Mouse (Mus musculus): ENCODE results near the gene Sptb. TPM values are rescaled to one million over a fixed set of nuclear protein-coding genes. Genes with fewer than 3 reads are reported as not detected.

Sptb gene
- polyA plus RNA-seq, 1 experiment from 2014 or later, result 5.9 TPM

- H3K27me3 ChIP-seq (ENCODE audit: control insufficient read depth, insufficient read depth, low read length), result peaks cover 9% of the 10 kb centered on the region
- H3K36me3 ChIP-seq (ENCODE audit: control insufficient read depth, insufficient read depth, low read length), result no peaks in the 10 kb centered on the region
- 0 out of 2 replicates have a peak overlapping the region, but pooled peaks have one; percentile 3 for H3K4me3 ChIP-seq (ENCODE audit: low read depth, low read length)
- H3K9ac ChIP-seq (ENCODE audit: low read length), result no peak overlapping the region; the same call in 1 of the 2 replicates
- WGBS, result 4% methylated on average over 28 of the region's 28 CpGs
- H3K9me3 ChIP-seq (ENCODE audit: control insufficient read depth, low read length), result no peaks in the 10 kb centered on the region
- DNase-seq (ENCODE audit: low spot score) (no peak), ATAC-seq (replicated peaks; ENCODE audit: low FRiP score) (0 out of 2 replicates have a peak, but pooled peaks have one; percentile 36)
- H3K27ac ChIP-seq (ENCODE audit: low read depth, low read length), result no peak overlapping the region
- H3K4me1 ChIP-seq (replicated peaks; ENCODE audit: control insufficient read depth, insufficient read depth, low read length), result peaks cover 15% of the 10 kb centered on the region
- peak overlapping the region; percentile 46 for H3K4me2 ChIP-seq (ENCODE audit: low read depth, low read length, severe bottlenecking)
These were observed 163.7 kb downstream of the Sptb start for GRCm38 (mm10) chr12:76546383-76547276.

- Histone ChIP-seq H3K4me2 (ENCODE audit: low read depth, low read length, severe bottlenecking) (no peak overlapping the region), H3K9ac (ENCODE audit: low read length) (no peak overlapping the region), H3K36me3 (ENCODE audit: control insufficient read depth, insufficient read depth, low read length) (no peaks in the 10 kb centered on the region), H3K9me3 (ENCODE audit: control insufficient read depth, low read length) (no peaks in the 10 kb centered on the region), H3K27me3 (ENCODE audit: control insufficient read depth, insufficient read depth, low read length) (peaks cover 9% of the 10 kb centered on the region), H3K27ac (ENCODE audit: low read depth, low read length) (no peak overlapping the region), H3K4me1 (replicated peaks; ENCODE audit: control insufficient read depth, insufficient read depth, low read length) (peaks cover 15% of the 10 kb centered on the region), H3K4me3 (ENCODE audit: low read depth, low read length) (no peak overlapping the region)
- WGBS, result 52% methylated on average over 15 of the region's 15 CpGs
- DNase-seq (ENCODE audit: low spot score), result no peak
- ATAC-seq (replicated peaks; ENCODE audit: low FRiP score), result no peak
These were observed 164.5 kb downstream of the Sptb start for GRCm38 (mm10) chr12:76545786-76546370.

- no peak overlapping the region for H3K9ac ChIP-seq (ENCODE audit: low read length)
- H3K36me3 ChIP-seq (ENCODE audit: control insufficient read depth, insufficient read depth, low read length), result no peaks in the 10 kb centered on the region
- peaks cover 2% of the 10 kb centered on the region; the same call in 1 of the 2 replicates for H3K27me3 ChIP-seq (ENCODE audit: control insufficient read depth, insufficient read depth, low read length)
- peaks cover 6% of the 10 kb centered on the region for H3K4me1 ChIP-seq (replicated peaks; ENCODE audit: control insufficient read depth, insufficient read depth, low read length)
- H3K4me3 ChIP-seq (ENCODE audit: low read depth, low read length), result no peak overlapping the region
- no peaks in the 10 kb centered on the region for H3K9me3 ChIP-seq (ENCODE audit: control insufficient read depth, low read length)
- no peak overlapping the region for H3K4me2 ChIP-seq (ENCODE audit: low read depth, low read length, severe bottlenecking)
- DNase-seq (ENCODE audit: low spot score), result no peak
- ATAC-seq (replicated peaks; ENCODE audit: low FRiP score), result no peak
- no peak overlapping the region for H3K27ac ChIP-seq (ENCODE audit: low read depth, low read length)
- WGBS, result 74% methylated on average over 6 of the region's 6 CpGs
These were observed 168.5 kb downstream of the Sptb start for GRCm38 (mm10) chr12:76541879-76542278.

GRCm38 (mm10) chr12:76541475-76541874, 168.9 kb downstream of the Sptb start:
- Histone ChIP-seq H3K4me1 (replicated peaks; ENCODE audit: control insufficient read depth, insufficient read depth, low read length) (peaks cover 2% of the 10 kb centered on the region), H3K4me3 (ENCODE audit: low read depth, low read length) (no peak overlapping the region), H3K36me3 (ENCODE audit: control insufficient read depth, insufficient read depth, low read length) (no peaks in the 10 kb centered on the region), H3K27me3 (ENCODE audit: control insufficient read depth, insufficient read depth, low read length) (peaks cover 2% of the 10 kb centered on the region; the same call in 1 of the 2 replicates), H3K9me3 (ENCODE audit: control insufficient read depth, low read length) (no peaks in the 10 kb centered on the region), H3K27ac (ENCODE audit: low read depth, low read length) (no peak overlapping the region), H3K4me2 (ENCODE audit: low read depth, low read length, severe bottlenecking) (no peak overlapping the region), H3K9ac (ENCODE audit: low read length) (no peak overlapping the region)
- DNase-seq (ENCODE audit: low spot score) (no peak), ATAC-seq (replicated peaks; ENCODE audit: low FRiP score) (no peak)
- 43% methylated on average over 8 of the region's 8 CpGs for WGBS

- Histone ChIP-seq H3K9me3 (ENCODE audit: control insufficient read depth, low read length) (no peaks in the 10 kb centered on the region), H3K27me3 (ENCODE audit: control insufficient read depth, insufficient read depth, low read length) (peaks cover 4% of the 10 kb centered on the region; the same call in 1 of the 2 replicates), H3K36me3 (ENCODE audit: control insufficient read depth, insufficient read depth, low read length) (no peaks in the 10 kb centered on the region), H3K27ac (ENCODE audit: low read depth, low read length) (no peak overlapping the region), H3K4me1 (replicated peaks; ENCODE audit: control insufficient read depth, insufficient read depth, low read length) (no peaks in the 10 kb centered on the region), H3K4me2 (ENCODE audit: low read depth, low read length, severe bottlenecking) (no peak overlapping the region), H3K9ac (ENCODE audit: low read length) (no peak overlapping the region), H3K4me3 (ENCODE audit: low read depth, low read length) (no peak overlapping the region)
- DNase-seq (ENCODE audit: low spot score) (no peak), ATAC-seq (replicated peaks; ENCODE audit: low FRiP score) (no peak)
- 78% methylated on average over 10 of the region's 10 CpGs for WGBS
These were observed 169.6 kb downstream of the Sptb start for GRCm38 (mm10) chr12:76540701-76541221.

- ATAC-seq (replicated peaks; ENCODE audit: low FRiP score), result no peak
- no peak for DNase-seq (ENCODE audit: low spot score)
- 91% methylated on average over 3 of the region's 3 CpGs for WGBS
- Histone ChIP-seq H3K27me3 (ENCODE audit: control insufficient read depth, insufficient read depth, low read length) (peaks cover 8% of the 10 kb centered on the region; the same call in 1 of the 2 replicates), H3K4me3 (ENCODE audit: low read depth, low read length) (no peak overlapping the region), H3K9ac (ENCODE audit: low read length) (no peak overlapping the region), H3K4me1 (replicated peaks; ENCODE audit: control insufficient read depth, insufficient read depth, low read length) (no peaks in the 10 kb centered on the region), H3K36me3 (ENCODE audit: control insufficient read depth, insufficient read depth, low read length) (no peaks in the 10 kb centered on the region), H3K9me3 (ENCODE audit: control insufficient read depth, low read length) (no peaks in the 10 kb centered on the region), H3K27ac (ENCODE audit: low read depth, low read length) (no peak overlapping the region), H3K4me2 (ENCODE audit: low read depth, low read length, severe bottlenecking) (no peak overlapping the region)
These were observed 170.2 kb downstream of the Sptb start for GRCm38 (mm10) chr12:76540169-76540568.

- H3K4me3 ChIP-seq (ENCODE audit: low read depth, low read length), result no peak overlapping the region
- H3K9ac ChIP-seq (ENCODE audit: low read length), result no peak overlapping the region
- H3K9me3 ChIP-seq (ENCODE audit: control insufficient read depth, low read length), result no peaks in the 10 kb centered on the region
- H3K4me2 ChIP-seq (ENCODE audit: low read depth, low read length, severe bottlenecking), result no peak overlapping the region
- H3K4me1 ChIP-seq (replicated peaks; ENCODE audit: control insufficient read depth, insufficient read depth, low read length), result peaks cover 11% of the 10 kb centered on the region; the same call in 1 of the 2 replicates
- no peak for ATAC-seq (replicated peaks; ENCODE audit: low FRiP score)
- peaks cover 32% of the 10 kb centered on the region for H3K27me3 ChIP-seq (ENCODE audit: control insufficient read depth, insufficient read depth, low read length)
- H3K27ac ChIP-seq (ENCODE audit: low read depth, low read length), result no peak overlapping the region
- H3K36me3 ChIP-seq (ENCODE audit: control insufficient read depth, insufficient read depth, low read length), result no peaks in the 10 kb centered on the region
- WGBS, result 90% methylated on average over 8 of the region's 8 CpGs
- DNase-seq (ENCODE audit: low spot score), result no peak
These were observed 172.9 kb downstream of the Sptb start for GRCm38 (mm10) chr12:76537434-76537833.

GRCm38 (mm10) chr12:76536591-76537153, 173.7 kb downstream of the Sptb start:
- no peak overlapping the region for H3K9ac ChIP-seq (ENCODE audit: low read length)

More at GRCm38 (mm10) chr12:76536591-76537153, 173.7 kb downstream of the Sptb start:
- Histone ChIP-seq H3K4me3 (ENCODE audit: low read depth, low read length) (no peak overlapping the region), H3K36me3 (ENCODE audit: control insufficient read depth, insufficient read depth, low read length) (no peaks in the 10 kb centered on the region), H3K4me1 (replicated peaks; ENCODE audit: control insufficient read depth, insufficient read depth, low read length) (peaks cover 11% of the 10 kb centered on the region; the same call in 1 of the 2 replicates), H3K9me3 (ENCODE audit: control insufficient read depth, low read length) (no peaks in the 10 kb centered on the region), H3K27ac (ENCODE audit: low read depth, low read length) (no peak overlapping the region), H3K4me2 (ENCODE audit: low read depth, low read length, severe bottlenecking) (no peak overlapping the region), H3K27me3 (ENCODE audit: control insufficient read depth, insufficient read depth, low read length) (peaks cover 40% of the 10 kb centered on the region)
- ATAC-seq (replicated peaks; ENCODE audit: low FRiP score), result no peak
- 84% methylated on average over 8 of the region's 8 CpGs for WGBS
- no peak for DNase-seq (ENCODE audit: low spot score)
